Mouse (Mus musculus) kidney, embryonic 15.5 days (tissue): ENCODE results near the gene Edaradd. TPM values are rescaled to one million over a fixed set of nuclear protein-coding genes. Genes with fewer than 3 reads are reported as not detected.

Experiments
- ATAC-seq: fragments of 200-750 bp; cut with Nextera tagmentation; replicated peaks from 2 replicates; pipeline ENCODE4 v1.8.0; 2017; ENCODE audit warnings: moderate TSS enrichment; ENCODE audit not compliant: low FRiP score
- H3K27ac ChIP-seq: fragments of 300-500 bp; sonication (generic); 2 replicates; pipeline ENCODE4 v1.5.1; 2015; ENCODE audit warnings: mild to moderate bottlenecking, inconsistent platforms
- H3K27me3 ChIP-seq: fragments of 300-500 bp; sonication (generic); 2 replicates; pipeline ENCODE4 v1.6.1; 2015; ENCODE audit warnings: inconsistent platforms
- H3K36me3 ChIP-seq: fragments of 300-500 bp; sonication (generic); 2 replicates; pipeline ENCODE4 v1.6.1; 2015; ENCODE audit warnings: inconsistent platforms
- H3K4me1 ChIP-seq: fragments of 300-500 bp; sonication (generic); 2 replicates; pipeline ENCODE4 v1.6.1; 2015; ENCODE audit warnings: inconsistent platforms
- H3K4me2 ChIP-seq: fragments of 300-500 bp; sonication (generic); 2 replicates; pipeline ENCODE4 v1.6.1; 2015; ENCODE audit warnings: moderate library complexity, mild to moderate bottlenecking, inconsistent platforms
- H3K4me3 ChIP-seq: fragments of 300-500 bp; sonication (generic); replicated peaks from 2 replicates; pipeline ENCODE4 v1.5.1; 2015; ENCODE audit warnings: mild to moderate bottlenecking, inconsistent platforms
- H3K9ac ChIP-seq: fragments of 300-500 bp; sonication (generic); 2 replicates; pipeline ENCODE4 v1.6.1; 2015; ENCODE audit warnings: mild to moderate bottlenecking, inconsistent platforms
- H3K9me3 ChIP-seq: fragments of 300-500 bp; sonication (generic); replicated peaks from 2 replicates; pipeline ENCODE4 v1.6.1; 2016; ENCODE audit warnings: inconsistent platforms
- WGBS: fragments of 180-500 bp; shearing (Covaris S2); methylation state at CpG from one replicate; pipeline ENCODE4 v1.1.7; 2015; ENCODE audit warnings: mixed read lengths; 5-methylcytosine and 5-hydroxymethylcytosine counted together
- polyA plus RNA-seq: library from polyadenylated mRNA; unstranded; fragments of >200 nt; fragmentation: Nextera tagmentation; extraction: Ambion mirVana; gene quantifications from 2 replicates; pipeline ENCODE4 v1.2.1, GENCODE M21; 2015

The Edaradd gene
- polyA plus RNA-seq, 1 experiment from 2014 or later, result 2.4 TPM

- Histone ChIP-seq H3K9me3 (no peaks in the 10 kb centered on the region), H3K4me1 (peaks cover 15% of the 10 kb centered on the region), H3K9ac (no peak overlapping the region), H3K36me3 (no peaks in the 10 kb centered on the region), H3K27me3 (no peaks in the 10 kb centered on the region), H3K4me2 (no peak overlapping the region), H3K4me3 (no peak overlapping the region), H3K27ac (no peak overlapping the region)
- WGBS, result 86% methylated on average over 6 of the region's 6 CpGs
- no peak for ATAC-seq
These were observed 12.8 kb downstream of the Edaradd start for GRCm38 (mm10) chr13:12507426-12507825.

GRCm38 (mm10) chr13:12505359-12505758 is 14.9 kb downstream of the Edaradd start:
- H3K9ac ChIP-seq, result no peak overlapping the region
- peaks cover 11% of the 10 kb centered on the region for H3K4me1 ChIP-seq
- H3K4me3 ChIP-seq, result no peak overlapping the region
- H3K36me3 ChIP-seq, result no peaks in the 10 kb centered on the region
- 67% methylated on average over 3 of the region's 3 CpGs for WGBS
- H3K9me3 ChIP-seq, result no peaks in the 10 kb centered on the region
- ATAC-seq, result no peak
- H3K27ac ChIP-seq, result no peak overlapping the region
- H3K4me2 ChIP-seq, result no peak overlapping the region
- no peaks in the 10 kb centered on the region for H3K27me3 ChIP-seq

GRCm38 (mm10) chr13:12503238-12503751 is 16.9 kb downstream of the Edaradd start:
- Histone ChIP-seq H3K27ac (peak overlapping the region; percentile 67), H3K4me1 (peaks cover 11% of the 10 kb centered on the region), H3K9ac (peak overlapping the region; percentile 8; the same call in 1 of the 2 replicates), H3K27me3 (no peaks in the 10 kb centered on the region), H3K4me2 (no peak overlapping the region), H3K36me3 (no peaks in the 10 kb centered on the region), H3K4me3 (no peak overlapping the region), H3K9me3 (no peaks in the 10 kb centered on the region)
- 35% methylated on average over 11 of the region's 11 CpGs for WGBS
- peak; percentile 82 for ATAC-seq

DNA sequence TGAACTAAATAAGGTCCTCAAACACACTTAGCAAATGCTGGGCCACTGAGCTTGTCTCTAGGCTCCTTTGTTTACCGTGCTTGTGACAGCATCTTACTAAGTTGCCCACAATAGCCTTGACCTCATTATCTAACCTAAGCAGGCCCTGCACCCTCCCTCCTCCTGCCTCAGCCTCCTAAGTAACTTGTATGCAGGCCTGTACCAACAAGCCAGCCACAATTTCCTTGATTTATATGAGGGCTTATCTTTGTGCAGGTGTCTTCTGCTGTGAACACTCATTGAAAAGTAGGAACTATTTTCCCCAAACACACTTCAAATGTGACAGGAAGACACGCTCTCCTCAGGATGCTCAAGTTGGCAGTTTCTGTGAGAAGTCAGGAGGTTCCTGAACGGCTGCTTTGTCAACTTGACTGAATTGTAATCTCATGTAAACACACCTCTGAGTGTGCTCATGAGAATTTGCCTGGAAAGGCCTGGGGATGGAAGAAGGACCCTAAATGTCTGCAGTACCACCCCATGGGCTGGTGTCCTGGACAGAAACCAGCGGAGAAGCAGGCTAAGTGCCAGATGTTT is 17.5 kb downstream of the Edaradd start:
- Histone ChIP-seq H3K27ac (peak overlapping the region; percentile 67), H3K9me3 (no peaks in the 10 kb centered on the region), H3K4me3 (no peak overlapping the region), H3K36me3 (no peaks in the 10 kb centered on the region), H3K4me2 (no peak overlapping the region), H3K9ac (peak overlapping the region; percentile 8; the same call in 1 of the 2 replicates), H3K27me3 (no peaks in the 10 kb centered on the region), H3K4me1 (peaks cover 11% of the 10 kb centered on the region)
- 47% methylated on average over 4 of the region's 4 CpGs for WGBS
- ATAC-seq, result no peak; the same call in 1 of the 2 replicates

GRCm38 (mm10) chr13:12499107-12499506 is 21.1 kb downstream of the Edaradd start:
- no peak overlapping the region for H3K9ac ChIP-seq
- no peaks in the 10 kb centered on the region for H3K27me3 ChIP-seq
- 89% methylated on average over 7 of the region's 7 CpGs for WGBS
- H3K4me2 ChIP-seq, result no peak overlapping the region
- ATAC-seq, result no peak
- H3K9me3 ChIP-seq, result no peaks in the 10 kb centered on the region
- H3K27ac ChIP-seq, result no peak overlapping the region
- no peak overlapping the region for H3K4me3 ChIP-seq
- H3K4me1 ChIP-seq, result peaks cover 11% of the 10 kb centered on the region
- no peaks in the 10 kb centered on the region for H3K36me3 ChIP-seq

DNA sequence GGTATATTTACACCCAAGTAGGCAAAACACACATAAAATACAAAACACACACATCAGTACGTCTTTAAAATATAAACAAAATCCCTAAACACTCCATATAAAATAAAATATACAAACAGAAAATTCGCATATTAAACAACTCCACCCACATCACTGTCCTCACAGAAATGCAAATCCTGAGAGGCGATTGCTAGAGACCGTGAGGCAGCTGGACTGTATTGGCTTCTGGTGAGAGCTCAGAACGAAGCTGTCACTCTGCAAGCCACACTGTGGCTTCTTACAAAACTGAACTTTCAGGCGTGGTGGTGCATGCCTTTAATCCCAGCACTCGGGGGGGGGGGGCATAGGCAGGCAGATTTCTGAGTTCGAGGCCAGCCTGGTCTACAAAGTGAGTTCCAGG is 22.4 kb downstream of the Edaradd start:
- H3K9me3 ChIP-seq, result no peaks in the 10 kb centered on the region
- no peak overlapping the region for H3K4me3 ChIP-seq
- no peak for ATAC-seq
- H3K4me1 ChIP-seq, result peaks cover 3% of the 10 kb centered on the region
- H3K36me3 ChIP-seq, result no peaks in the 10 kb centered on the region
- H3K9ac ChIP-seq, result no peak overlapping the region
- 68% methylated on average over 8 of the region's 8 CpGs for WGBS
- H3K4me2 ChIP-seq, result no peak overlapping the region
- no peaks in the 10 kb centered on the region for H3K27me3 ChIP-seq
- H3K27ac ChIP-seq, result no peak overlapping the region

DNA sequence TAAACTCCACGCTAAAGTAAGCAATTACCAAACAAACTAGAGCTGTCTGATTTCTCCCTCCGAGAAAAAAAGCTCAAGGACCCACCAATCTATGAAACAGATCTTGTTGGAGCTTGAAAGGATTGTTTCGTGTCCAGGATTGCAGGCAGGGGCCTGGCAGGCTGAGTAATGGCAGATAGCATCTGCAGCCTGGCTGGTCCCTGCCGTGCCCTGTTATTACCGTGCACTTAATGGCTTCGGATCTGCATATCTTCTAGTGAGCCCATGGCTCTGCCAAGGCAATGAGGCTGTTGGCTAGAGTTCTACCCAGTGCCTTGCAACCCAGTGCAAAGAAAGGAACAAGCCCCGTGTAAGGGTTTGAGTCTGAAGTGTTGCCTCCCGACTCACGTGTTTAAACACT is 25.5 kb downstream of the Edaradd start:
- 80% methylated on average over 9 of the region's 9 CpGs for WGBS
- H3K9ac ChIP-seq, result no peak overlapping the region
- 0 out of 2 replicates have a peak, but pooled peaks have one; percentile 43 for ATAC-seq
- H3K27ac ChIP-seq, result no peak overlapping the region
- no peaks in the 10 kb centered on the region for H3K27me3 ChIP-seq
- H3K36me3 ChIP-seq, result no peaks in the 10 kb centered on the region
- H3K9me3 ChIP-seq, result no peaks in the 10 kb centered on the region
- H3K4me3 ChIP-seq, result no peak overlapping the region
- no peaks in the 10 kb centered on the region for H3K4me1 ChIP-seq
- H3K4me2 ChIP-seq, result no peak overlapping the region

DNA sequence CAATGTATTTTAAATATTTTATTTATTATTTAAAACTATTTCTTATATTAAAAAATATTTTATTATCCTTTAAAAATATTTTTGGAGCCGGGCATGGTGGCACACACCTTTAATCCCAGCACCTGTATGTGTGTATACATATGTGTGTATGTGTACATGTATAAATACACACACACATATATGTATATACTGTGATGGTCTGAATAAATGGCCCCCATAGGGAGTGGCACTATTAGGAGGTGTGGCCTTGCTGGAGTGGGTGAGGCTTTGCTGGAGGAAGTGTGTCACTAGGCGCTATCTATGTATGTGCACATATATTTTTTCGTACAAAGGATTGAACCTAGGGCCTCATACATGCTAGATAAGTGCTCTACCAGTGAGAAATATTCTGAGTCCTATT is 27.7 kb downstream of the Edaradd start:
- Histone ChIP-seq H3K4me3 (no peak overlapping the region), H3K4me2 (no peak overlapping the region), H3K9me3 (no peaks in the 10 kb centered on the region), H3K27me3 (no peaks in the 10 kb centered on the region), H3K36me3 (no peaks in the 10 kb centered on the region), H3K9ac (no peak overlapping the region), H3K4me1 (no peaks in the 10 kb centered on the region), H3K27ac (no peak overlapping the region)
- WGBS, result 92% methylated on average over 3 of the region's 3 CpGs
- no peak for ATAC-seq

- no peaks in the 10 kb centered on the region for H3K9me3 ChIP-seq
- no peak overlapping the region for H3K27ac ChIP-seq
- 65% methylated on average over 7 of the region's 7 CpGs for WGBS
- no peaks in the 10 kb centered on the region for H3K4me1 ChIP-seq
- peak; percentile 57; the same call in 1 of the 2 replicates for ATAC-seq
- H3K4me3 ChIP-seq, result no peak overlapping the region
- no peaks in the 10 kb centered on the region for H3K27me3 ChIP-seq
- H3K36me3 ChIP-seq, result no peaks in the 10 kb centered on the region
- H3K4me2 ChIP-seq, result no peak overlapping the region
- no peak overlapping the region for H3K9ac ChIP-seq
These were observed 34.6 kb downstream of the Edaradd start for GRCm38 (mm10) chr13:12485640-12486039.

GRCm38 (mm10) chr13:12485197-12485596 is 35.0 kb downstream of the Edaradd start:
- no peak overlapping the region for H3K27ac ChIP-seq

DNA sequence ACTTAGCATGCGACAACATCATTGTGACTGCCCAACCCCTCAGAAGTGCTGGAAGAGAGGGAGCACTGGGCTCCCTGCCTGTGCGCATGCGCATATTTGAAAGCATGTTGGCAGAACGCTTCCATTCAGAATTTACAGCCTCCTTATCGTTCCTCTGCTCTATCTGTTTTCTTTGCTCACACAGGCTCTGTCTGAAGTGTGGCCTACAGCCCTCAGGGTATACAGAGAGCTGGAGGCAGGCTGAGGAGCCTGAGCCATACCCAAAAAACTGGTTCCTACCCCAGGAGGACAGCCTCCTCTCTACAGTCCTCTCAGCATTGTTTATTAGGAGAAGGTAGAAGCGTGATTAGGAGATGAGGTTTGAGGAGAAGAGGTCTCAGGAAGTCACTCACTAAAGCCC is 40.4 kb downstream of the Edaradd start:
- H3K4me2 ChIP-seq, result no peak overlapping the region
- H3K4me3 ChIP-seq, result no peak overlapping the region
- ATAC-seq, result no peak
- WGBS, result 59% methylated on average over 6 of the region's 6 CpGs
- no peak overlapping the region for H3K27ac ChIP-seq
- no peaks in the 10 kb centered on the region for H3K9me3 ChIP-seq
- peaks cover 6% of the 10 kb centered on the region; the same call in 1 of the 2 replicates for H3K4me1 ChIP-seq
- no peaks in the 10 kb centered on the region for H3K27me3 ChIP-seq
- no peak overlapping the region for H3K9ac ChIP-seq
- H3K36me3 ChIP-seq, result no peaks in the 10 kb centered on the region

More at GRCm38 (mm10) chr13:12485197-12485596, 35.0 kb downstream of the Edaradd start:
- Histone ChIP-seq H3K4me1 (no peaks in the 10 kb centered on the region), H3K9ac (no peak overlapping the region), H3K9me3 (no peaks in the 10 kb centered on the region), H3K36me3 (no peaks in the 10 kb centered on the region), H3K27me3 (no peaks in the 10 kb centered on the region), H3K4me3 (no peak overlapping the region), H3K4me2 (no peak overlapping the region)
- no peak for ATAC-seq
- 73% methylated on average over 2 of the region's 2 CpGs for WGBS

GRCm38 (mm10) chr13:12478301-12478700 is 41.9 kb downstream of the Edaradd start:
- Histone ChIP-seq H3K4me1 (peaks cover 6% of the 10 kb centered on the region; the same call in 1 of the 2 replicates), H3K36me3 (no peaks in the 10 kb centered on the region), H3K4me2 (no peak overlapping the region), H3K27me3 (no peaks in the 10 kb centered on the region), H3K27ac (no peak overlapping the region), H3K4me3 (no peak overlapping the region), H3K9me3 (no peaks in the 10 kb centered on the region), H3K9ac (no peak overlapping the region)
- WGBS, result 45% methylated on average over 15 of the region's 15 CpGs
- peak; percentile 81 for ATAC-seq

- Histone ChIP-seq H3K9ac (no peak overlapping the region), H3K4me1 (peaks cover 6% of the 10 kb centered on the region; the same call in 1 of the 2 replicates), H3K9me3 (no peaks in the 10 kb centered on the region), H3K27me3 (no peaks in the 10 kb centered on the region), H3K4me3 (no peak overlapping the region), H3K4me2 (no peak overlapping the region), H3K27ac (no peak overlapping the region), H3K36me3 (no peaks in the 10 kb centered on the region)
- 80% methylated on average over 4 of the region's 4 CpGs for WGBS
- no peak for ATAC-seq
These were observed 43.4 kb downstream of the Edaradd start for GRCm38 (mm10) chr13:12476886-12477285.
